16 mouse cellular contexts compared by ENCODE assay signal in genomic region chr16:38654308-38654707, GRCm38 (mm10). TPM values are rescaled to one million over a fixed set of nuclear protein-coding genes. Genes with fewer than 3 reads are reported as not detected.
A peak's percentile ranks its signal among the peaks of the same experiment; 100 is the strongest.
DNase-seq lines count a peak whose midpoint lies in the region; ATAC-seq and TF ChIP-seq lines count a peak whose summit lies in the region.
"Had no signal": no experiment of that assay in that cellular context is flagged by ENCODE, and none has a peak within 500 bp of the region (broad histone marks: within the 10 kb centered on the region; RNA-seq: fewer than 3 reads in every experiment).

No protein-coding gene starts in this region.

- H3K9ac ChIP-seq in heart, adult 2 months (ENCODE audit: low read depth, low read length): no peak overlapping the region
- H3K9ac ChIP-seq in kidney, postnatal 0 days (ENCODE audit: low read depth, low read length): no peak overlapping the region
- H3K9ac ChIP-seq in embryonic facial prominence, embryonic 13.5 days: no peak overlapping the region
- H3K9ac ChIP-seq: midbrain, embryonic 15.5 days had no signal

- intact Hi-C loops in heart, adult 2 months (cut with DNase I): loop anchor here (1.0 kb wide), 1 partner anchor 9 kb away; no protein-coding TSS in a partner anchor

- no peak overlapping the region for H3K4me3 ChIP-seq in heart, adult 2 months
- no peak overlapping the region for H3K4me3 ChIP-seq in kidney, postnatal 0 days (replicated peaks; ENCODE audit: low read depth, low read length)
- no peak overlapping the region for H3K4me3 ChIP-seq in embryonic facial prominence, embryonic 13.5 days
- H3K4me3 ChIP-seq: forebrain, embryonic 10.5 days; hindbrain, embryonic 10.5 days; midbrain, embryonic 15.5 days had no signal

- ATAC-seq in kidney, postnatal 0 days (replicated peaks; ENCODE audit: low FRiP score, low read depth): no peak
- peak; percentile 43; the same call in 1 of the 2 replicates for ATAC-seq in embryonic facial prominence, embryonic 13.5 days (ENCODE audit: insufficient number of reproducible peaks, insufficient read depth, low FRiP score, low TSS enrichment, low read depth)
- ATAC-seq: midbrain, embryonic 15.5 days had no signal

- H3K36me3 ChIP-seq in heart, adult 2 months (ENCODE audit: control insufficient read depth, insufficient read depth, low read length): peaks cover 15% of the 10 kb centered on the region
- H3K36me3 ChIP-seq in kidney, postnatal 0 days (ENCODE audit: insufficient read depth, low read length): no peaks in the 10 kb centered on the region
- no peaks in the 10 kb centered on the region for H3K36me3 ChIP-seq in embryonic facial prominence, embryonic 13.5 days
- H3K36me3 ChIP-seq: forebrain, embryonic 10.5 days; G1E; hindbrain, embryonic 10.5 days; midbrain, embryonic 15.5 days had no signal

- TF ChIP-seq POLR2A in heart, adult 2 months (IDR thresholded peaks at IDR 0.05; ENCODE audit: insufficient read depth, low read depth, low read length): no peak

- H3K79me2 ChIP-seq in heart, adult 2 months (replicated peaks; ENCODE audit: control insufficient read depth, insufficient read depth, low read length): peaks cover 5% of the 10 kb centered on the region

- WGBS in heart, adult 2 months: 54% methylated on average over 4 of the region's 4 CpGs
- WGBS in kidney, postnatal 0 days: 25% methylated on average over 4 of the region's 4 CpGs
- 42% methylated on average over 4 of the region's 4 CpGs for WGBS in embryonic facial prominence, embryonic 13.5 days

- no peak overlapping the region for H3K4me2 ChIP-seq in kidney, postnatal 0 days (ENCODE audit: low read length)
- H3K4me2 ChIP-seq in embryonic facial prominence, embryonic 13.5 days: no peak overlapping the region
- H3K4me2 ChIP-seq: midbrain, embryonic 15.5 days had no signal

- no peak for TF ChIP-seq CTCF in heart, adult 2 months (IDR thresholded peaks at IDR 0.05)
- no peak for TF ChIP-seq CTCF in kidney, postnatal 0 days (IDR thresholded peaks at IDR 0.05; ENCODE audit: low read depth)

- H3K4me1 ChIP-seq in heart, adult 2 months (ENCODE audit: control insufficient read depth, insufficient read depth, low read length): peaks cover 31% of the 10 kb centered on the region
- peaks cover 16% of the 10 kb centered on the region for H3K4me1 ChIP-seq in kidney, postnatal 0 days (replicated peaks; ENCODE audit: insufficient read depth, low read length)
- H3K4me1 ChIP-seq in embryonic facial prominence, embryonic 13.5 days: peaks cover 45% of the 10 kb centered on the region

- peak overlapping the region; percentile 88 for H3K27ac ChIP-seq in heart, adult 2 months
- H3K27ac ChIP-seq in kidney, postnatal 0 days: no peak overlapping the region
- peak overlapping the region; percentile 75 for H3K27ac ChIP-seq in embryonic facial prominence, embryonic 13.5 days
- H3K27ac ChIP-seq: midbrain, embryonic 15.5 days had no signal

- no peaks in the 10 kb centered on the region for H3K27me3 ChIP-seq in heart, adult 2 months (ENCODE audit: control insufficient read depth, insufficient read depth, low read length)
- H3K27me3 ChIP-seq in kidney, postnatal 0 days (ENCODE audit: insufficient read depth, low read length): no peaks in the 10 kb centered on the region
- no peaks in the 10 kb centered on the region for H3K27me3 ChIP-seq in embryonic facial prominence, embryonic 13.5 days
- H3K27me3 ChIP-seq: midbrain, embryonic 15.5 days had no signal

- TF ChIP-seq EP300 in heart, adult 2 months (IDR thresholded peaks at IDR 0.05; ENCODE audit: insufficient read depth, low read depth, low read length): 0 out of 2 replicates have a peak, but pooled peaks have one; percentile 10

- H3K9me3 ChIP-seq in kidney, postnatal 0 days (replicated peaks; ENCODE audit: low read length): no peaks in the 10 kb centered on the region
- H3K9me3 ChIP-seq in embryonic facial prominence, embryonic 13.5 days: no peaks in the 10 kb centered on the region
- H3K9me3 ChIP-seq: forebrain, embryonic 10.5 days; G1E; hindbrain, embryonic 10.5 days; midbrain, embryonic 15.5 days had no signal

- no peak for DNase-seq in heart, adult 2 months
- no peak for DNase-seq in heart, postnatal 4 days
- DNase-seq in kidney, postnatal 0 days (ENCODE audit: low spot score): peak; percentile 38
- DNase-seq in kidney, adult 8-10 months: no peak
- peak; percentile 59 for DNase-seq in lung, postnatal 36 days
- no peak for DNase-seq in T-cell, adult 2 months (ENCODE audit: low spot score)
- DNase-seq in left cerebral cortex, adult 9 months (ENCODE audit: low spot score in 2 of 2): no peak
- DNase-seq: B cell, adult 2 months; cerebellum, adult 18-20 months; kidney, adult 9 months; thymus, adult 2 months had no signal

RNA-seq across cellular contexts. Expression of gene Arhgap31, which starts 58.8 kb away (rescaled TPM):
- total RNA-seq in heart, adult 2 months (2021): 10 to 100 TPM; 38.2 to 41.2 TPM
- polyA plus RNA-seq in heart, adult 2 months (2012; rRNA removed): 14.1 and 20.1 TPM in 2 replicates
- total RNA-seq in heart, postnatal 4 days (2021): 10 to 100 TPM; 68.2 to 73.4 TPM
- 5.4 and 5.9 TPM in 2 replicates for polyA plus RNA-seq in kidney, postnatal 0 days (2015; fragmentation: Nextera tagmentation; extraction: Ambion mirVana)
- polyA plus RNA-seq in embryonic facial prominence, embryonic 13.5 days (2015; fragmentation: Nextera tagmentation; extraction: Ambion mirVana): 14.0 and 15.5 TPM in 2 replicates

Comparison
In these comparisons a context has a peak if more than half of its experiments do, and no peak if none do; other contexts are left out.
1. DNase-seq: peak in kidney, postnatal 0 days (single experiment) and lung, postnatal 36 days (single experiment); none in heart, adult 2 months (0 of 2), heart, postnatal 4 days (single experiment), kidney, adult 8-10 months (0 of 2), T-cell, adult 2 months (single experiment) and left cerebral cortex, adult 9 months (0 of 2).